ENCODE assay signal across 16 mouse cellular contexts in genomic region chr17:13993425-13993824, GRCm38 (mm10). TPM values are rescaled to one million over a fixed set of nuclear protein-coding genes. Genes with fewer than 3 reads are reported as not detected.
"Had no signal": no experiment of that assay in that cellular context is flagged by ENCODE, and none has a peak within 500 bp of the region (broad histone marks: within the 10 kb centered on the region; RNA-seq: fewer than 3 reads in every experiment).

No protein-coding gene starts in this region.

RNA-seq across cellular contexts. Expression of gene Gm7356, which starts 10.1 kb away (rescaled TPM):
- total RNA-seq: layer of hippocampus, adult 18-20 months; layer of hippocampus, postnatal 36 days; left cerebral cortex, adult 8-10 months; left cerebral cortex, postnatal 25 days; megakaryocyte, adult 5-6 weeks had no signal
- polyA plus RNA-seq: kidney, adult 2 months; kidney, embryonic 15.5 days; limb, embryonic 11.5 days; limb, embryonic 15.5 days; liver, embryonic 12.5 days; midbrain, embryonic 10.5 days; midbrain, embryonic 15.5 days; neural tube, embryonic 13.5 days; stomach, embryonic 14.5 days; thymus, adult 2 months; urinary bladder, adult 2 months had no signal

RNA-seq across cellular contexts. Expression of gene Gm7168, which starts 45.3 kb away (rescaled TPM):
- total RNA-seq: layer of hippocampus, adult 18-20 months; layer of hippocampus, postnatal 36 days; left cerebral cortex, adult 8-10 months; left cerebral cortex, postnatal 25 days; megakaryocyte, adult 5-6 weeks had no signal
- polyA plus RNA-seq: kidney, adult 2 months; kidney, embryonic 15.5 days; limb, embryonic 11.5 days; limb, embryonic 15.5 days; liver, embryonic 12.5 days; midbrain, embryonic 10.5 days; midbrain, embryonic 15.5 days; neural tube, embryonic 13.5 days; stomach, embryonic 14.5 days; thymus, adult 2 months; urinary bladder, adult 2 months had no signal
